Mouse (Mus musculus) cortical plate, adult 2 months (tissue): Measurements from ENCODE around the gene Fkbp6.

Experiments
- CTCF ChIP-seq: fragments of 200-500 bp; IDR thresholded peaks from 2 replicates; pipeline ENCODE4 v1.5.1; 2011; ENCODE audit warnings: mild to moderate bottlenecking, control low read depth, low read length; ENCODE audit not compliant: insufficient read depth; ENCODE audit errors: extremely low read depth
- POLR2A ChIP-seq: fragments of 200-500 bp; IDR thresholded peaks from 2 replicates; pipeline ENCODE4 v1.6.1; 2011; ENCODE audit warnings: mild to moderate bottlenecking, low read length, control low read depth; ENCODE audit not compliant: insufficient read depth; ENCODE audit errors: extremely low read depth

- TF ChIP-seq POLR2A (no peak), CTCF (no peak)
Observed at GRCm38 (mm10) chr5:135247337-135247736, 102.5 kb downstream of the Fkbp6 start.
